Mouse (Mus musculus): ENCODE data around the gene Tnrc18.
A peak's percentile ranks its signal among the peaks of the same experiment; 100 is the strongest.

The Tnrc18 gene

GRCm38 (mm10) chr5:142822286-142823095 is 5.0 kb upstream of the Tnrc18 start:
- DNase-seq (ENCODE audit: low spot score in 2 of 2) = no peak

GRCm38 (mm10) chr5:142821974-142822285 is 4.5 kb upstream of the Tnrc18 start:
- DNase-seq (ENCODE audit: low spot score in 2 of 2) = no peak

GRCm38 (mm10) chr5:142821266-142821973 is 4.0 kb upstream of the Tnrc18 start:
- no peak for DNase-seq (ENCODE audit: low spot score in 2 of 2)

DNA sequence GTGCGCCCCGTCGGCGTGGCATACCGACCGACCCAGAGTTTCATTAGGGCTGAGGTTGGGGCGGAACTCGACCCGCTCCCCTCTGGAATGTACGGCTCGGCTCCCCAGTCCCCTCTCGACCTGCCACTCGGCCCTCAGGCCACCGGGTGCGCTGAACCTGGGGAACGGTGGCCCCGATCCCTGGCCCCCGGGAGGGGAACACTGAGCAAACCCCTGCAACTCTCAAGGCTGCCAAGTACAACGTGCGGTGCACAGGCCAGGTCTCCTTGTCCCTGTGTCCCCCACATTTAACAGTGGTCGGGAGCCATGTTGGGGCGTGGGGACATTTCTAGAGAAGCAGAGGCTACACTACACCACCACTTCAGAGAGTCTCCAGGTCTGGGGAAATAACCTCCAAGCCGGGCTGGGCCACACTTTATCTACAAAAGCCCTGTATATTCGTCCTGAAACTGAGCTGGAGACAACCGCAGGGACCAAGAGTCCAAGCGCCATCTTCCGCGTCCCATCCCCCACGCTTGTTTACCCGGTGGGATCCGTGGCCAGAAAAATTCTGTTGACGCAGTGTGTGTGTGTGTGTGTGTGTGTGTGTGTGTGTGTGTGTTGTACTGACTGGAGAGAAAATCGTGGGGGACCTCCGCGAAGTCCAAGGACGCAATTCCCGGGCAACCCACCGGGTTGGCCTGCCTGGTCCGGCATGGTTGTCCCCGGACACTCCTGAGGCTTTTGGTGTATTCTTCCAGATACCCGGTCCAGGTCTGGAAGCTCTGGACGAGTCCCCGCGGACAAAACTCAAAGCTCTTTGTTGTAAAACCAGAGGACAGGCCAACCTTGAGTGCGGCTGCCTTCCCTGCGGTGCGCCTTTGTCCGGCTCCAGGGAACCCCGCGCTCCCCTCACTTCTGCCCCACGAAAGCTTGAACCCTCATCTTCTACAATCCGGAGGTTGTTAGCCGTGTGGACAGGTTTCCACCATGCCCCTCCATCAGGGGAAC is 3.1 kb upstream of the Tnrc18 start:
- no peak for DNase-seq (ENCODE audit: low spot score in 2 of 2)

DNA sequence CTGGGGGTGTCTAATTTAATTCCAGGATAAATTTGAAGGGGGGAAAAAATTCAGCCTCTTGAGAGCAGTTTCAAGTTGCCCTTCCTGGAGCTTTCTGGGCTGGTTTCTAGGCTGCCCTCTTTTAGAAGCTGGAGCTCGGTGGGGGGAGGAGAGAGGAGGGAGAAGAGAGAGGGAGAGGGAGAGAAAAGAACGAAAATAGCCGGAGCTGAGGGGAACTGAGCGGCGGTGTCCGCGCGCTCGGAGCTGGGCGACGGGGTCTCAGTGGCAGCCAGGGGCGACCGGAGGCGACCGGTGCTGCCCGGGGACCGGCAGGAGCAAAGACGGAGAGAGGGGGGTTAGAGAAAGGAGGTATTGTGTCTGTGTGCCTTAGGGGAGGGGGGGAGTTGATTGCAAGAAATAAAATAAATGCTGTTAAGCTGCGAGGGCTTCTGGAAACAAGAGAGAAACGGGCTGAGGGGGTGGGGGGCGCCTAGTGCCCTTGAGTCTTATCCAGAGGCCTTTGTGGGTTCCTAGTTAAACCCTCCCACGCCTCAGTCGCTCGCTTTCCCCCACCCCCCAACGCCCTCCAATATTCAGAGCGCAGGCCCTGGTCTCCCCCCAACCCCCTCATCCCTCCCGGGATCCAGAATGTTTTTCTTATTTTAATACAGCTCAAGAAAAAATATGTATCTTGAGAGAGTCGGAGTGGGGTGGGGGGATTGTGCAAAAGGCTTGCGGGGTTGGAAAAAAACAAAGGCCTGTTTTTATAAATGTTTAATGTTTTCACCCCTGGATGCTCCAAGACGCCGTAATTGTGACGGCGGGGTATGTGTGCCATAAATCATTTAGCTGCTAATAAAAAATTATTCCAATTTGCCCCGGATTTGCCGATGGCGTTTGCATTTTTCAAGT is 2.2 kb upstream of the Tnrc18 start:
- DNase-seq (ENCODE audit: low spot score in 2 of 2) = no peak

GRCm38 (mm10) chr5:142818435-142819360 is 1.2 kb upstream of the Tnrc18 start:
- DNase-seq (ENCODE audit: low spot score in 2 of 2) = no peak

GRCm38 (mm10) chr5:142816811-142817523 is 495 bp downstream of the Tnrc18 start:
- peak in 1 of 2 experiments; percentile 53 for DNase-seq (ENCODE audit: low spot score in 2 of 2)

GRCm38 (mm10) chr5:142816031-142816810 is 1.2 kb downstream of the Tnrc18 start:
- no peak for DNase-seq (ENCODE audit: low spot score in 2 of 2)

GRCm38 (mm10) chr5:142815421-142816001 is 2.0 kb downstream of the Tnrc18 start:
- no peak for DNase-seq (ENCODE audit: low spot score in 2 of 2)

GRCm38 (mm10) chr5:142814711-142815420 is 2.6 kb downstream of the Tnrc18 start:
- no peak for DNase-seq (ENCODE audit: low spot score in 2 of 2)

DNA sequence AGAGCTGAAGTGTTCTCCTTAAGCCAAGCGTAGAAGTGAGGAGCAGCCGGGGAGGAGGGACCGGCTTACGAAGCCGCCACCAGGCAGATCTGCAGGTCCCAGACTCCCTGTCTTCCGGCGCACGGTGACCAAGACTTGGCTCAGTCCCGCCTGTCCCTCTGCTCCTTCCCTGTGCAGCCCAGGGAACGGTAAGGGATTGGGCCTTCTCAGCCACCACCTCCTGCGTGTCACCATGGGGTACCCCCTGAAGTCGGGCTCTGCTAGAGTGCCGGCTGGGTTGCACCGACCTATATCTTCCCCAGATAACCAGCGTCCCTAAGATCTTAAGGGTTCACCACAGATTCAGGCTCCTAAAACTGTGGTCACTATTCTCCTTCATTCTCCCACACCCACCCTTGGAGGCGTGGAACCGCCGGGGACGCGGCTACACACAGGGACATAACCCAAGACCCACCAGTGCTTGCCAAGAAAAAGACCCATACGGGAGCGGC is 3.3 kb downstream of the Tnrc18 start:
- DNase-seq (ENCODE audit: low spot score in 2 of 2) = no peak

DNA sequence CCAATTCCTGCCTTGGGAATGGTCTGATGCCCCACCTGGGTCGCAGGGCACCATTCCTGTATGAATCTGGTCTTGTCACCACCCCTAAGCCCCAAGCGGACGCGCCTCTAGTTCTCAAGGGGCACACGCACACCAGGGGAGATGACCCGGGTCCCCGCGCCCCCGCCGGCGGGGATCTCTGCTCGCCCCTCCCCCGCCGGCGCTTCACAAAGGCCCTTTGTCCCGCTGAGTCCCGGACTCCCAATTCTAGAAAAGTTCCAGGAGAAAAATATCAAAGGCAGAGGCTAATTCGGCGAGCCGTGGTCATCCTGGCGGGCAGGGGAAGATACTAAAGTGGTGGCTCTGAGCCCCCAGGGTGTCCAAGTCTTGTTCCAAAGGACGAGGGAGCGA is 3.7 kb downstream of the Tnrc18 start:
- no peak for DNase-seq (ENCODE audit: low spot score in 2 of 2)

GRCm38 (mm10) chr5:142812976-142813721 is 4.3 kb downstream of the Tnrc18 start:
- DNase-seq (ENCODE audit: low spot score in 2 of 2) = no peak

- DNase-seq (ENCODE audit: low spot score in 2 of 2) = no peak
Observed at GRCm38 (mm10) chr5:142812621-142812975, 4.9 kb downstream of the Tnrc18 start.

- DNase-seq (ENCODE audit: low spot score in 2 of 2) = no peak
Observed at GRCm38 (mm10) chr5:142811870-142812443, 5.5 kb downstream of the Tnrc18 start.

Data from natural killer cell, adult 2 months (primary cell).